Mouse (Mus musculus): ENCODE data around the gene Hao2.
A peak's percentile ranks its signal among the peaks of the same experiment; 100 is the strongest.

Hao2 gene

GRCm38 (mm10) chr3:98888206-98888605 is 4.8 kb downstream of the Hao2 start:
- 0 out of 2 replicates have a peak, but pooled peaks have one; percentile 33 for TF ChIP-seq GATA4 (IDR thresholded peaks at IDR 0.05; ENCODE audit: insufficient replicate concordance, low read length)

- no peak for TF ChIP-seq GATA4 (IDR thresholded peaks at IDR 0.05; ENCODE audit: insufficient replicate concordance, low read length)
Observed at GRCm38 (mm10) chr3:98880831-98881230, 12.2 kb downstream of the Hao2 start.

GRCm38 (mm10) chr3:98880216-98880615 is 12.8 kb downstream of the Hao2 start:
- no peak for TF ChIP-seq GATA4 (IDR thresholded peaks at IDR 0.05; ENCODE audit: insufficient replicate concordance, low read length)

GRCm38 (mm10) chr3:98868219-98868618 is 24.8 kb downstream of the Hao2 start:
- no peak for TF ChIP-seq GATA4 (IDR thresholded peaks at IDR 0.05; ENCODE audit: insufficient replicate concordance, low read length)

- TF ChIP-seq GATA4 (IDR thresholded peaks at IDR 0.05; ENCODE audit: insufficient replicate concordance, low read length): no peak
Observed at GRCm38 (mm10) chr3:98862800-98863199, 30.2 kb downstream of the Hao2 start.

GRCm38 (mm10) chr3:98859576-98859975 is 33.5 kb downstream of the Hao2 start, which contains the start of gene Hsd3b1:
TSS of gene Hsd3b1 (minus strand) at chr3:98859794.
- TF ChIP-seq GATA4 (IDR thresholded peaks at IDR 0.05; ENCODE audit: insufficient replicate concordance, low read length): no peak

GRCm38 (mm10) chr3:98858051-98858450 is 35.0 kb downstream of the Hao2 start:
- TF ChIP-seq GATA4 (IDR thresholded peaks at IDR 0.05; ENCODE audit: insufficient replicate concordance, low read length): no peak

- TF ChIP-seq GATA4 (IDR thresholded peaks at IDR 0.05; ENCODE audit: insufficient replicate concordance, low read length): no peak
Observed at GRCm38 (mm10) chr3:98856892-98857291, 36.1 kb downstream of the Hao2 start.

- TF ChIP-seq GATA4 (IDR thresholded peaks at IDR 0.05; ENCODE audit: insufficient replicate concordance, low read length): no peak
Observed at GRCm38 (mm10) chr3:98855160-98855559, 37.9 kb downstream of the Hao2 start.

- no peak for TF ChIP-seq GATA4 (IDR thresholded peaks at IDR 0.05; ENCODE audit: insufficient replicate concordance, low read length)
Observed at GRCm38 (mm10) chr3:98853685-98854084, 39.4 kb downstream of the Hao2 start.

- no peak for TF ChIP-seq GATA4 (IDR thresholded peaks at IDR 0.05; ENCODE audit: insufficient replicate concordance, low read length)
Observed at GRCm38 (mm10) chr3:98853051-98853450, 40.0 kb downstream of the Hao2 start.

- TF ChIP-seq GATA4 (IDR thresholded peaks at IDR 0.05; ENCODE audit: insufficient replicate concordance, low read length): no peak
Observed at GRCm38 (mm10) chr3:98852631-98853030, 40.4 kb downstream of the Hao2 start.

GRCm38 (mm10) chr3:98851853-98852252 is 41.2 kb downstream of the Hao2 start:
- no peak for TF ChIP-seq GATA4 (IDR thresholded peaks at IDR 0.05; ENCODE audit: insufficient replicate concordance, low read length)

GRCm38 (mm10) chr3:98850262-98850661 is 42.8 kb downstream of the Hao2 start:
- no peak for TF ChIP-seq GATA4 (IDR thresholded peaks at IDR 0.05; ENCODE audit: insufficient replicate concordance, low read length)

- no peak for TF ChIP-seq GATA4 (IDR thresholded peaks at IDR 0.05; ENCODE audit: insufficient replicate concordance, low read length)
Observed at GRCm38 (mm10) chr3:98848898-98849297, 44.1 kb downstream of the Hao2 start.

Data from liver, adult (tissue).